Mouse (Mus musculus): Measurements from ENCODE around the gene Cited4.

Cited4 gene

GRCm38 (mm10) chr4:120675640-120676039 is 9.3 kb downstream of the Cited4 start:
- DNase-seq (ENCODE audit: low spot score in 2 of 2), result no peak

DNA sequence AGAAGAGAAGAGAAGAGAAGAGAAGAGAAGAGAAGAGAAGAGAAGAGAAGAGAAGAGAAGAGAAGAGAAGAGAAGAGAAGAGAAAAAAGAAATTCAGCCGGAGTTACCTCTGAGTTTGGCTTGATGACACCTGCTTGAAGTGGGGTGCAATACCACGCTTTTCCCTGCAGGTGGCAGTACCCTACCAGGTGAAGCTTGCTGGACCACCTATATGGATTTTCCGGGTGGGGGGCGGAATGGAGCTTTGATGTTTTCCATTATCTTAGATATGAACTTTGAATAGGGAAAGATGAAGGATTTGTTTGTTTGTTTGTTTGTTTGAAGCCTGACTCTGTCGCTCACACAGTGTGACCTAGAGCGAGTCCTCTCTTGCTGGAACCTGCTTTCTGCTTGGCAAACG is 14.6 kb downstream of the Cited4 start:
- peak in 1 of 2 experiments; percentile 33 for DNase-seq (ENCODE audit: low spot score in 2 of 2)

- peak; percentile 40 to 53 for DNase-seq (ENCODE audit: low spot score in 2 of 2)
These were observed 15.8 kb downstream of the Cited4 start for GRCm38 (mm10) chr4:120682168-120682567.

GRCm38 (mm10) chr4:120683278-120683997 is 17.1 kb downstream of the Cited4 start:
- DNase-seq (ENCODE audit: low spot score in 2 of 2), result no peak

DNA sequence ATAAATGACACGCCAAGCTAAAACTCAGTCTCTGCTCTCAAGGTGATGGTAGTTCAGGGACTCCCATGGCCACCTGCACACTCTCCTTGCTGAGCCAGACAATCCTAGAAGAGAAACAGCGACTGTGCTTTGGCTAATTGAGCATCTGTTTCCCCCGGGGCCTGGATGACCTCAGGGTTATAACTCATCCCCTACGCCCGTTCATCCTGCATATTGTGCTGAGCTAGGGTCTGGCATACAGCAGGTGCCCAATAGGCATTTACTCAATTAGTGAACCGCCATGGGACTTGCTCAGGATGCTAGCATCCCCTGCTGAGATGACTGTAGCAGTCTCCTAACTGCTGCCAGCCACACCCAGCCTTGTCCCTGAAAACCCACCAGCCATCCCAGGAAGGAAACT is 20.9 kb downstream of the Cited4 start:
- no peak for DNase-seq (ENCODE audit: low spot score in 2 of 2)

GRCm38 (mm10) chr4:120689317-120689716 is 22.9 kb downstream of the Cited4 start:
- DNase-seq (ENCODE audit: low spot score in 2 of 2), result no peak

GRCm38 (mm10) chr4:120692717-120693116 is 26.3 kb downstream of the Cited4 start:
- DNase-seq (ENCODE audit: low spot score in 2 of 2), result peak in 1 of 2 experiments; percentile 16

GRCm38 (mm10) chr4:120697353-120697752 is 31.0 kb downstream of the Cited4 start:
- DNase-seq (ENCODE audit: low spot score in 2 of 2), result no peak

- no peak for DNase-seq (ENCODE audit: low spot score in 2 of 2)
These were observed 31.6 kb downstream of the Cited4 start for GRCm38 (mm10) chr4:120697799-120698484.

DNA sequence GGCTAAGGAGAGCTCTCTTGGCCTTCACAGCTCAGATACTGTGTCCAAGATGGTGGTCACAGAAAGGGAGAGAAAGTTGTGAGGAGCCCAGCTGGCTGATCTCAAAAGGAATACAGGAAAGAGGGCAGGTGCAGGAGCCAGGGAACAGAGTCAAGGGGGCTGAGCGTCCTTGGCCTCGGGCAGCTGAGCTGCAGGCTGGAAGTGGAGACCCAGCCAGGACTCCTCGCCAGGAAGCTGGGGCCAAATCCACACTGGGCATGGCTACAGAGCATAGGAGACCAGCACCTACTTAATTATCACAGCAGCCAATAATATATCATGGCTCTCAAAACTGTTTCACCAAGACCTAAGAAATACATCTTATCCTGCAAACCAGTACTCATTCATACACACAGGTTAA is 34.8 kb downstream of the Cited4 start:
- DNase-seq (ENCODE audit: low spot score in 2 of 2), result no peak

DNA sequence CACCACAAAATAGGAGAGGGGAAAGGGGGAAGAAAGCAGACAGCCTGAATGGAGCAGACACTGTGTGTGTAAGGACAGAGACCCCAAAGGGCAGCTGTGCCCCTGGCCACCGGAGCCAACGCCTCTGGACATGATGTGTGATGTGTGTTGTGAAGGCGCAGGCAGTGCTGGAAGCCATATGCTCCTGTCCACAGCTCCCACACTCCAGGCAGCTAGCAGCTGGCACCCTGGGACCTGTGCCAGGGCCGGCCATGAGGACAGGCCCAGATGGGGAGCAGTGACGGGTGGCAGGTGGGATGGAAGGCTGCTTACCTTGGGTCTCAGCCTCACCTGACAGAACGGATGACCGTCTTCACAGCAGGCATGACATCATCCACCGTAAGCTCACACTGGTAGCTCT is 35.7 kb downstream of the Cited4 start:
- no peak for DNase-seq (ENCODE audit: low spot score in 2 of 2)

GRCm38 (mm10) chr4:120702511-120702910 is 36.1 kb downstream of the Cited4 start:
- DNase-seq (ENCODE audit: low spot score in 2 of 2), result no peak

DNA sequence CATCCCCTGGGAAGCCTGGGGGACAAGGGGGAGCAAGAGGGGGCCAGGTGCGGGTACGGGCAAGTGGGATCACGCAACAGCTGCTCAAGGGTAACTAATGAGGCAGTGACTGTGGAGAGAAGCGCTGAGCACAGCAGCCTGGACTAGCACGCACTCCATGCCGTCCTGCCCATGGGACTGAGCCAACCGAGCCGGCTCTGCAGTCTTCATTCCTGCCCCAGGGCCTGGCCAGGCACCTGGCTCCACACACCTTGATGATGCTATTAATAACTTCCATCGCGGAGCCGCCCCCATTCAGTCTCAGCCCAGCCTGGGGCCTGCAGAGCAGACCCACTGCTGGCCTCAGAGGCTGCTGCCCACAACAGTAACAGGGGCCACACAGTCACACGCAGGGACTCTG is 45.9 kb downstream of the Cited4 start:
- no peak for DNase-seq (ENCODE audit: low spot score in 2 of 2)

DNA sequence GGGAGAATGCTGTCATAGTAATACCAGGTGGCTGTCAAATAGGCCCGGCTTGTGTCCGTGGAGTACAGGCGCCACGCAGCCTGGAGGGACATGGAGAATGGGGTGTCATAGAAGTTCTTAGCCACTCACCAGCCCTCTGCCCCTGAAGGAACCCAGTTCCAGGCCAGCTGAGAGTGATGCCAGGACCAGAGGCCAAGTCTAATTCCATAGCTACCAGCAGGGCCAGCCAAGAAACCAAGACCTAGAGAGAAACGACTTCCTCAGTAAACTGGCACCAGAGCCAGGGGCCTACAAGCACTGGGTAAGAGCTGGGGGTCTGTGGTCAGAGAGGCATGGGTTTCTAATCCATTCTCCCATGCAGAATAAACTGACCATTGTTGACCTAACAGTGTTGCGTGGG is 46.6 kb downstream of the Cited4 start:
- DNase-seq (ENCODE audit: low spot score in 2 of 2), result no peak

DNA sequence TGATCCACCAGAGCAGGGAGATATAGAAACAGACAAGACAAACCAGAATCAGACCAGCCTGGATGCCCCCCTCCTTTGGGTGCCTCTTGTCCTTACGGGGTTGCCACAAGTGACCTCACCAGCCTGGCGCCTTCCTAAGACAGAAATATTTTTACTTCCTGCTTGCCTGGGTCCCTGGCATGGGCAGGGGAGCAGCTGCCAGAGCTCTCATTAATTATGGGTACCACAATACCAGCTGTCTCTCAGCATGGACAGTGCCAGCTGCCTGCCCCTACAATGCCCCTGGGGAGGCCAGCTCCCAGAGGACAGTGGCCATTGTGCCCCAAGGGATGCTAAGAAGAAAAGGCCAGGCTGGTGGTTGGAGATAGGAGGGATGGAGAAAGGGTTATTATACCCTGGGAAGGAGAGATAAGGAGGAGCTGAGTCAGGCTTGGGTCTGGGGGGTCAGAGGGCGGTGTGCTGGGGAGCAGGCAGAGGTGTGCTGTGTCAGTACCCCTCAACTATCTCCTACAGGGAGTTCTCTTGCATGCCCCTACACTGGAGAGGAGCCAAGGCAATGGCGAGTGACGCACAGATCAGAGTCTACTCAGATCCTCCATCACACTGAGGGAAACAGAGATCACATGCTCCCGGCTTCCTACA is 47.6 kb downstream of the Cited4 start:
- no peak for DNase-seq (ENCODE audit: low spot score in 2 of 2)

DNA sequence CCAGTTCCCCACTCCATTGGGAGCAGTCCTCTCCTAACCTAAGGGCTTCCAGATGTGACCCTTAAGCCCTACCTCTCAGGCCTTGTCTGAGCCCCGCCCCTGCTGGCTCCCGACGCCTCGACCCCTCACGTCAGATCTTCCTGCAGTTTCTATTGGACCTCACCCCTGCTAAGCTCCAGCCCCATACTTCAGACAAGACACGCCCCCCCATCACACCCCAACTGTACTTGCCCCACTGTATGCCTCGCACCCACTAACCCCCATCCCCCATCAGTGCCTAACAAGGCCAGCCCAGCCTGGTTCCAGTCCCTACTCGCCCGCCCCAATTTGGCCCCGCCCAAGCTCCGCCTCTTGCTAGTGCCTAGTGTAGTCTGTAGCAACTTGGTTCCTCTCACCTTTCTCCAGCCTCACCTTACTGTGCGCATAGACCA is 49.8 kb downstream of the Cited4 start:
- peak in 1 of 2 experiments; percentile 21 for DNase-seq (ENCODE audit: low spot score in 2 of 2)

DNA sequence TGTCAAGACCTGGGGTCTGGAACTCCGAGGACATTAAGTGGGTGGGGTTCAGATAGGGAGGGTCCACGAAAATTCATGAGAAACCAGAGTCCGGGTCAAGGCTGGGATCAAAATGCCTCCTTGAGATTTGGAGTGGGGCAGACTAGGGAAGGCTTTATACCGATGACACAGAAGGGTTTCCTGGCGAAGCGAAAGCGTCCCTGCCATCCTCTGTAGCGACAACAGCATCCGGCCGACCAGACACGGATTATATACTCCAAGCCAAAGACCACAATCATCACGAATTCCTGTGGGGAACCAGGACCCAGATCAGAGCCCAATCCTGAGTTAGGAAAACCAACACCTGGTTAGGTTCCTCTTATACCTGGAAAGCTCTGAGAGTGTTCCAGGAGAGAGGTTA is 50.4 kb downstream of the Cited4 start:
- DNase-seq (ENCODE audit: low spot score in 2 of 2), result no peak

Data from spleen, postnatal 14 days (tissue).